Mouse (Mus musculus): Measurements from ENCODE around the gene Cpeb4.
A peak's percentile ranks its signal among the peaks of the same experiment; 100 is the strongest.
"Not testable (repeated sequence)": the region's sequence is repeated elsewhere in the genome, so short reads cannot be mapped to it uniquely, and the experiment has no call there.

Cpeb4 gene

DNA sequence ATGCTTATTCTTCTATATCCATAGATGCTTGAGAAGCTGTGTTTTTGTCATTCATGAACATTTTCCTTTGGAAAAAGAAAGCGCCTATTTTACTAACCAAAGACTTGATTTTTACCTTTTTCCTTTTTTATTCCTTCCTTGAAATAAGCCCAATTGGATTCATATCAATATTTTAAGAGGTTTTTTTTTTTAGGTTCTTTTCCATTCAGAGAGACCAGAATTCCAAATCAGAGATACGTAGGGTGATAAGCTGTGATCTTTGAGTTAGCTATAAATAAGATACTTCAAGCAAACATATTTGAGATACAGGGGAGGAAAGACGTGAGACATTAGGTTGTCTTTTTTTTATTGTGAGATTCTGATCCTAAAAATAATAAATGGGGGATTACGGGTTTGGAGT is at the start of gene Cpeb4:
Cpeb4 (plus strand) TSS at position 301 of the 400 bp plus-strand sequence.
- DNase-seq (ENCODE audit: low read depth, low spot score) = no peak

DNA sequence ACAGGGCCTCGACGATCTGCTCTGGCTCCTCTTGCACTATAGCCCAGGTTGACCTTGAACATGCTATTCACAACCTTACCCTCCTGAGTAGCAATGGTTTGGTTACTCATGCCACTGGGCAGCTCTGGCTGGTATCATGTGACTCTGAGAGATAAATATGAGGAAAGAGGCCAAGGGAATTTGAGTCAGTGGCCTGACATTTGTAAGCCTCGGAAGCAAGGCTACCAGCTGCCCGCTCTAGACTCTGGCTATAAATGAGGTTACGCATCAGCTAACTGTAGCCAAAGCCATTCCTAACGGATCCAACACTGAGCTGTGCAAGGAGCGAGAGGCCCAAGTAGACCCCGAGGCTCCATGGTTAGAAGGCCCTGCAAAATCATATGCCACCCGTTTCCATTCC is 49.5 kb upstream of the Cpeb4 start:
- no peak for DNase-seq (ENCODE audit: low read depth, low spot score)

DNA sequence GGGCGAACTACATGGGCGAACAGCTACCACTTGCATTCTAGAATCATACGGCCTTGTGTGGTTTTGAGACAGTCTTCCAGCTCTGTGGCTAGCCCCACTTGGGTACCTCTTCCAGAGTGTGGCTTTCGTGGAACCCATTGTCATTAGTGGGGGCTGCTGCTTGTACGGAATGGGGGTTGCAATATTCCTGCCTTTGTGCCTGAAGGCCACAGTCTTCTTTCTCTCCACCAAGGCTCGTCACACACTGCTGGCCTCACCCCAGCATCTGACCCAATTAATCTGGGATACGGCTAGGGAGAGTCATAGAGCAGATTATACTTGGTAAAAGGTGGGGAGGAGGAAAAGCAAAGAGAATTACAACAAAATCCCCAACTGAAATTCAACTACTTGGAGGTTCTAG is 48.5 kb upstream of the Cpeb4 start:
- DNase-seq (ENCODE audit: low read depth, low spot score) = no peak

DNA sequence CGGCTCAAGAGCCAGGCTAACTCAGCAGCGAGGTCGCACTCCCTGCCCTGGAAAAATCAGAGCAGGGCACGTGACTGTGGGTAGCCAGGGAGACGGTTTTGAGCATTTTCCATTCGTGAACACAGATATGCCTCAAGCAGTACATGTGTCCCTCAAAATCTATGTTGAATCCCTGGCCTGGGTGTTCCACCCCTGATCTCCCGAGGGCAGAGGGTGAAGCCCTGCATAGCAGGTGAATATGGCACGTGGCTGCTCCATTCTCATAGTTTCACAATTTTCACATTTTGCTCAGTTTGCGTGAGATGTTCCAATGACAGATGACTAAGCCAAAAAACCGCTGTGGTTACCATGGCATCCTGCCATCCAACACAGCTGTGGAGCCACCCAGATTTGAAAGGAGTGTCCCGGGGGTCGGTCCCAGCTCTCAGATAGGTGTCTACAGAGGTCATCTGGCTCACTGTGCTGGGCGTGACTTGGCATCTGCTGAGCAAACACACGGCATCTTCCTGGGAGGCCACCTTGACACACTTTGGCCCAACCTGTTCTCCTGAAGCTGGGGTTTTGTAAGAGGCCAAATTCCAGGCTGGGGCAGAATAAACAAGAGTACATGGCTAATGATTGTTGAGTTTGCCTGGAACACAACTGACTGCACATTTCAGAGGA is 47.4 kb upstream of the Cpeb4 start:
- DNase-seq (ENCODE audit: low read depth, low spot score) = peak; percentile 40

DNA sequence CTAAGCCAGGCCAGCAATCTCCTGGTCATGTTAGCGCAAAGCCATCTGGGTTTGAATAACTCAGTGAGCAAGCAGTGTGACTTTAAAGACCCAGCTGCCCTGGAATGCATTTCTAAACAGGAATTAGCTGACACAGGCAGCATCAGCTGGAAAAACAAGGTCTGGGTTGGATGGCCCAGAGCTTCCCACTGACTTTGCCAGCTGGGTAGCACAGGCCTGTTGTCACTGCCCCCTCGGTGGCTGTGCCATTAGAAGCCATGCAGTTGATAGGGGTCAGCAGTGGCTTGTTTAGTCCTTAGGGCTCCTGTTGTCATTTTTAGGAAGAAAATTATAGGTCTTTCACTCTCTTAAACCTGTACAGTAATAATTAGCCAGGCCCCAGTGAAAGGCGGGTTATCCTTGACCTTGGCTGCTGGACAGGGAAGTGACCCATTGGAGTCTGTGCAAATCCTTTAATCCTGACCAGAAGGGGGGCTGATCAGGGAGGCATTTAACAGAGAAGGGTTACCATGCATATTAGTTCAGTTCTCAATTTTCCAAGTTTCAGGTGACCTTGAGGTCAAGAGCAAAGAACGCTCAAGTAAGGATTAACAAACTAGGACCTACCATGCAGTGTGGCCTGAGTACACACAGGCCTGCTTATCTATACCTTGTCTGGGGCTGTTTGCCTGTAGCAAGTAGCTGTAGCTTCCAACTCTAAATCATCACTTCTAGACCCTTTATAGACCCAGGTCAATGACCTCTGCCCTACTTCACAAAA is 43.8 kb upstream of the Cpeb4 start:
- no peak for DNase-seq (ENCODE audit: low read depth, low spot score)

DNA sequence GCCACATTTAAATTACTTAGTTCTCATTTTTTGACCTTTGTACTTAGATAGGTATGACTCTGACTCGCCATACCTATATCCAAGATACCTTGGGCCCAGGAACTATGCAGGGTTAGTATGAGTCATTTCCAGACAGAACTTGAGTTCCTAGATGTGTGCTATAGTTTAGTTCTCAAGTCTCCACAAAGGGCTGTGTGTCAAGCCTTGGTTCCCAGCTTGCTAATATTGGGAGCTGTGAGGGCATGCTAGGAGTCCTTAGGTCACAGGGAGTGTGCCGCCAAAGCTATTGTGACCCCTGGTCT is 43.3 kb upstream of the Cpeb4 start:
- DNase-seq (ENCODE audit: low read depth, low spot score) = no peak

DNA sequence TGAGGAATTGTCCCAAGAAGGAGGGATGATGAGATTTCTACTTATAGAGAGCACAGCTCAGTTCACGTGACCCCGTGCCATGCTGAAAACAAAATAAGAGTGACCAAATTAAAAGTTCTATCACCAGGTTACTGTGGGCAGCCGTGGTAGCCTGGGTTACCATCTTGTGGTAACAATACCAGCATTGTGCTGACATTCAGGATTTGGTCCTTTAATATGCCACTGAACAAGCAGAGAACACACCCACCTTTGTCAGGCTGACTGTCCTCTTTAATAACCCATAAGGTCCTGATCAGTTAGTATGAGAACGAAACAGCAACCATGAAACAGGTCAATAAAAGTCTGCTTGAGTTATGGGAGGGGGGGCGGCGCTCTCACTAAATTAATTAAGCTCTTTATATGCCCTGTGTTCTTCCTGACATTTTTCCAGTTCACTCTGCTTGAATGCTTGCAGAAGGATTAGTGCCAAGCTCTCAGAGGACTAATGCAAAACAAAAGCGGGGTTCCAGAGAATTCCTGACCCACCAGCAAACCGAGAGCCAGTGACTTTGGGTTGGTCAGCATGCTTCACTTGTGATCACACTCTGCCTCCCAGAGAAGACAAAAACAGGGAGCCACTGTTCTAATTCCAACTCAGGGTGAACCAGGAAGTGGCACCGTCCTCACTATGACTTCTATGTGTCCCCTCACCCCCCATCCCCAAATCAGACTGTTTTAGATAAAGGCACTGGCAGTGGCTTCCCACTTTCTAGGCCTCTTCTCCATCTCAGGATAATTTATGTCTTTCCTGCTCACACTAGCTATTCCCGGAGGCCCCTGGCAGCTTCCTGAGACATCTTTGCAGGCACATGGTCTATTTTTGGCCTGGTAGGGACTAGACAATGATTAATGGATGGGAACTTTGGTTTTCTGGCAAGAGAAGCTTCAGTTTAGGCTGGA is 41.5 kb upstream of the Cpeb4 start:
- DNase-seq (ENCODE audit: low read depth, low spot score) = no peak

DNA sequence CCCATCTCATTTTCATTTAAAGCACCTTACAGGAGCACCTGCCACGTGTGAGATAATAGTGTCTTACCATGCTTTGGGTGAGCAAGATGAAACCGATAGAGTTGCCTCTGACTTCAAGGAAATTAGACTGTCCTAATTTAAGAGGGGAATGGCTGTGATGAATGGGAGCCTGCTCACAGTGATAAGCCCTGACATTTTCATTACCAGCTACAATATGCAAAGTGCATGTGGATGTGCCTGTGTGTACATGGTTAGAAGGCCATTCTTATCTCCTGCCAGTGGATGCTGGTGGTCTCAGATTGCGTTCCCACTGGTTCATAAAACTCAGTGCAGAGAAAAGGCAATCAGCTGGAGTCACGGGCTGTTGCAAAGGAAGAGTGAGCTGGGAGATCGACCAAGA is 40.6 kb upstream of the Cpeb4 start:
- no peak for DNase-seq (ENCODE audit: low read depth, low spot score)

DNA sequence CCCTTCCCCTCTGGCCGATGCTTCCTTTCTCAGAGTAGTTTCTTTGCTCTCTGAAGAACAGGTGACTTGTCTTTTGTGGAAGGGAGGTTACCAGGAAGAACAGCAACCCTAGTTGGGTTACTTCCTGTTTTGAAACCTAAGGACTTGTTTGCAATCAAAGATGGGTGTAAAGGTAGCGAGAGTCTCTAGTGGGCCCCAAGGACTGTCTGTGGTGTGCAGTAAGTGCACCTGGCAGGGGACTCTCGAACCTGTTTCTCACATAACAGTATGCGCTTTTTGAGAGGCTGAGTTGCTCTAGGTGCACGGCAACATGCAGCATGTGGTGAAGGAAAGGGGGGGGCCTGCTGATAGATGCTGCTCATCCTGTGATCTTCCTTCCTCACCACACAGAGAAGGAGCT is 40.0 kb upstream of the Cpeb4 start:
- peak; percentile 56 for DNase-seq (ENCODE audit: low read depth, low spot score)

DNA sequence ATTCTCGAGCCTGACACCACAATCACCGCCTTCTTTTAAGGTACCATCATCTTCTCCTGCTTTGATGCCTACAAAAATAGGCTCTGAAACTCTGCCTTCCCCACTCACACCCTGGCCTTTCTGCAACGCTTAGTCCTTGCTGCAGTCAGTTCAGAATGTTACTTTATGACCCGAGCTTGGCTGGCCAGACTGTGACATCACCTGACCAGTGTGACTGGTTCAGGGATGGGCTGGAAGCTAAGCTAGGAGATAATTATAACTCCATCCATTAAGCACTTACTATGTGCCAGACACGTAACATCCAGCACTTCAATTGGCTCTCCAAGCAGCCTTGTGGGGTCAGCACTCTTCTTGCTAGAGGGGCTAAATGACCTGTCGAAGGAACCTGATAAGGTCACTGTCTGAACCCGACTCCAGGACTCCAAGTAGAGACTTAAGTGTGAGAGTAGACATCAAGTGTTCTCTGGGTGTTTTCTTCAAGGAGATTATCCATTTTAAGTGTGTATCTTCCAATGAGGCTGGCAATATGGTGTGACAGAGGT is 39.5 kb upstream of the Cpeb4 start:
- no peak for DNase-seq (ENCODE audit: low read depth, low spot score)

DNA sequence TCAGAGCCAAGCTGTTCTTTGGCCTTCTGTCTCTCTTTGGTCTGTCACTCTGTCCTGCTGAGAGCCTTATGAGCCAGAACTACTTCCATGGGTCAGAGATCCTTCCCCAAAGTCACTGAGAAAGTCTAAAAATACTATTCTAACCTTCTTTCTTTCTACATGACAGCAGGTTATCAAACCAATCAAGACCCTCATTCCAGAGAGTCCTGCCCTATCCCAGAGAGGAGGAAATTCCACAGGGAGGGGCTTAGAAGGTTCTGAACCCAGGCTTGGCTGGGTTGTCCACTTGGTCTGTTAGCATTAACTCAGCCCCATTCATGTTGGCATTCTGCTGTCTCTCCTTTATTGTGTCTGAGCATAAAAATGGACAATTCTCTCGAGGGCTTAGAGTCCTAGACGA is 38.5 kb upstream of the Cpeb4 start:
- DNase-seq (ENCODE audit: low read depth, low spot score) = no peak

DNA sequence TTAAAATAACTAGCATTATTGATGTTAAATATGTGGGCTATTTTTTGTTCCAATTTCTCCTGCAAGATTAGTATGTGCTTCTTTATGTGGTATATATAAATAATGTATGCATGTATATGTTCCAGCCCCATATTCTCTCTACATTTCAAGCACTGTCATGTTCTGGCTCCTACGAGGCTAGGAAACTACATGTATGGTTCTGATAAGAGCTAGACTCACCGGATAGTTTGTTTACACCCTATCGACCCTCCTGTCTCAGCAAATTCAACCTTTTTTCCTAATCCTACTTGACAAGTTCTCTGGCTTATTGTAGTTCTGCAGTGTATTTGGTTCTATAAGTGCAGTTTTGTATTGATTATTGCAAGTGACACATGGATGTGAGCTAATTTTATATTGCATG is 36.7 kb upstream of the Cpeb4 start:
- no peak for DNase-seq (ENCODE audit: low read depth, low spot score)

DNA sequence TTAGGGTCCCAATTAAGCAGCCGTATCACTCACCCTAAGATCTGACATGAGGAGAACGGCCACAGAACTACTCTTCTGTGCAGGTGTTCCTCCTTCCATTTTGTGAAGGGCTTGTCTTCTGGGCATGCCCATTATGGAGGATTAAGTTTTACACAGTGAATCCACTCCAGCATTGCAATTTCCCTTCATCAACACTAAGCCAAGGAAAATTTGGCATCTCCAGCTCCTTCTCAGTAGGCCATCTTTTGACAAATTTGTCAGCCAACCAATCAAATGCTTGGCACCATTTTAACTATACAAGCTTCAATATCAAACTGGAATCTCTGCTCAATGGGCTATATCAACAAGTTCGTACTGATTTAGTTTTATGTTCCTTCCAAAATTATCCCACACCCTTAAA is 34.8 kb upstream of the Cpeb4 start:
- DNase-seq (ENCODE audit: low read depth, low spot score) = no peak

DNA sequence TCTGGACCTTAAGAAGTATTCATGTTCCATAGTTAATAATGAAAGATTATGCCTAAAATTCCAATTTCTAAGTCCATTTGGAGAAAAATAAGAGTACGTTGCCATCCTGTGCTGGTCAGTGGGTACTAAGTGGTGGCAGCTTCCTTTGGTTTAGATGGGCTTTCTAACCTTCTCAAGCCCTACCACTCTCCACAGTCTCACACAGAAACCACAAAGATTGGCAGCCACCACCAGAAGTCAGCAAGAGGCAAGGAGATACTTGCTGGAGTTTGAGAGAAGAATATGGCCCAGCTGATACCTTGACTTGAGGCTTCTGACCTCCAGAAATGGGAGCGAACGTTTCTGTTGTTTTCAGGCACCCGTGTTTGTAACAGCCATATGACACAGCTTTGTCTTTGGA is 34.3 kb upstream of the Cpeb4 start:
- no peak for DNase-seq (ENCODE audit: low read depth, low spot score)

DNA sequence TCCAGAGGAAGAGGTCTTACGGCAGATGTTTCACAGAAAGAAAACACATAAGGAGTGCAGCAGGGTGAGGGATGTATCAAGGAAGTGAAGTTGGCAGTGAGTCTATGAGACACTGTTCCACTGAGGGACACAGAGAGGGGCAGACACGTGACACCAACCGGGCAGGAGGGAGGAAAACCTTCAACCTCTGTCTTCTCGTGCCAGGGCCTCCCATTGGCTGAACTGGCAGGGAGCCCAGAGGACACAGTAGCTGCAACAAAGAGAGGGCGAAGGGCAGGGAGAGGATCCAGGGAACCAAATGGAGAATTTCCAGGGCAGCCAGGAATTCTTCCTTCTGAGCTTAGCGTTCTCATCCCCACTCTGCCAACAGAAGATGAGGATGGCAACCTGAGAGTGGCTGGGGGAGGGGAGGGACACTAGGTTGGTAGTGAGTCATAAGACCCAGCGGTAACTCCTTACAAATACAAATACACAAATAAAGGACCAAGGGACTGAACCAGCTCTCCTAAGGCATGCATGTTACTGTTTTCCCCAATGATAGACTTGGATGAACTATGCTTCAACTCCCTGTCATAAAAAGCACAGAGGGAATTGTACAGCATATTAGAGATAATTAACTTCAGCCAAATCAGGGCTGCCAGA is 33.4 kb upstream of the Cpeb4 start:
- DNase-seq (ENCODE audit: low read depth, low spot score) = no peak

DNA sequence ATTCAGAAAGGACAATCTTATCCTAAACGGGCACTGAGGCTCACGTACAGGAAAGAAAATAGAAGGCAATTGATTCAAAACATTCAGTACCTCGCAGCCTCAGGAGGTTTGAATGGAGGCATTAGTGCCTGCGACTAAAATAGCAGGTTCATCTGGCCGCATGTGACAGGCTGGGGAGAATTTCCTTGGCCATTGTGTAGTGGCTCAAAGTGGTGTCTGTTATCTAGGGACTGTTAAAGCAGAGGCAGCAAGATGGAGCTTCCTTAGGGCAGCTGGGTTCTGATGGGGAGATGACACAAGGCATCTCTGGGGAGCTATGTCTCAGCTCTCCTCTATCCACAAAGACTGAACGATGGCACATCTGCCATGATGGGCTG is 32.9 kb upstream of the Cpeb4 start:
- DNase-seq (ENCODE audit: low read depth, low spot score) = no peak

DNA sequence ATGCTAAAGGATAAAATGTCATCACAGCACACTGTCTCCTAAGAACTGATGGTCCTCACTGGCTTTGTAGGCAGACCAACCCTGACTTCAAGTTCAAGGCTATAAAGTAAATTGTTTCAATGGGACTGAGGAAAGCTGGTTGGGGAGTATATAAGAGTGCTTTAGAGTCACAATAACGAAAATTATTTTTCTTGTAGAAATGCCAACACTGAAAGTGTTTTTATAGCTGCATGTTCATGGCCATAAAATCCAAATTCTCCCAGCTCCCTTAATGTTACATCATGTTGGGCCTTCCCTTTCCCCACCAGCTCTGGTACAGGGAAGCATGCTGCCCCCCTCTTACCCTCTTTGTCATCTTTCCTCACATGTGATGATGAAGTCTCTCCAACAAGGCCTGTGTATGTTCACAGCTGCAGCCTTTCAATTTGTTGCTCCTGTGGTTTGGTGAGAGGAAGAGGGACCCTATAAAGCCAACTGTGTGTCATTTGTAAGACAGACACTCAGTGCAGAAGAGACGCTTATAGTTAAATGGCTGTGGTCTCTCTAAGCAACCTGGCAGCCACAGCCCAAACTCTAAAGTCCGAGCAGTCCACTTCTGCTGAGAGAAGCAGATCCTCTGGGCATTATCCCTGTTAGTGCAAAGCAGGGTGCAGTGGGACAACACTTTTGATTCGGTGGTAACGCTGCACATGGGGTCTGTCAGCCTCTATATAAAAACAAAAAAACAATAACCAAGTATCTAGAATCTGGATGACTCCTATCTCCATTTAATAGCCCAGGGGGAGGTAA is 29.6 kb upstream of the Cpeb4 start:
- no peak for DNase-seq (ENCODE audit: low read depth, low spot score)

DNA sequence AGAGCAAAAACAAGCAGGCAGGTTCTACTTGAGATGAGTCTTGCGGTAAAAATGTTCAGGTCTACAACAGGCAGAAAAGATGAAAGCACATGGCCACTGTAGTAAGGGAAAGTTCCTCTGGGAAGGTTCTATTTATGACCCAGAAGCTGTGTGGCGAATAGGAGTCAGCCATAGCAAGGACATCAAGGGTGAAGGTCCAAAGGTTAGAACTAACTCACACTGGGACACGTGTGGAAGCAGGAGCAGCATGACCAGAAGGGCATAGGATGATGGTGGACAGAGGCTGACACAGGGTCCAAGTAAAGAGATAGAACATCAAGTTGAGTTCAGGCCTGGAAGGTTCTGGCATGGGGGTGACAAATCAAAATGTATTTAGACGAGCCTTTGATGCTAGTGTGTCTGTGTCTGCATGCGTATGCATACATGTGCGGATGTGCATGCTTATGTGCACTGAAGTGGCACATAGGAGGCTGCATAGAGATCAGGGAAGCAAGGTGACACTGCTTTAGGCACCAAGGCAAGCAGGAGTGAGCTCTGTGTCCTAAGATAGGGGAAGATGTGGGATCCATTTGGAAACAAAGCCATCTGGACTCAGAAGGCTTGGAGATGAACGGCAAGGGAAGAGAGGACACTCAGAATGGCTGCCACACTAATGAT is 28.7 kb upstream of the Cpeb4 start:
- DNase-seq (ENCODE audit: low read depth, low spot score) = no peak

DNA sequence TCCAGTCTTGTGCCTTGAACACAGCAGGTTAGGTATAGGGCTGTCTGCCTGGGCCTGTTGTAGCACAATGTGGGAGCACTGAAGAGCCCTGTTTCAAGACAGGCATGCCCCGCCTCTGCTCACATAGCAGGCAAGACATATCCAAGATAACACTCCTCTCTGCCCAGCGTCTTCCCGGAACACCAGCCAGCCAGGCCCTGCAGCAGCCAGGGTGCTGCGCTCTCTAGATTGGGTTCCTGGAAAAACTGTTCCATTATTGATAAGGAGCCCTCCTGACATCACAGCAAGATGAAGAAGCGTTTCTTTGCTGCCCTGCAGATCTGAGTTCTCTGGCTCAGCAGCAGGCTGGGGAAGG is 28.2 kb upstream of the Cpeb4 start:
- no peak for DNase-seq (ENCODE audit: low read depth, low spot score)

DNA sequence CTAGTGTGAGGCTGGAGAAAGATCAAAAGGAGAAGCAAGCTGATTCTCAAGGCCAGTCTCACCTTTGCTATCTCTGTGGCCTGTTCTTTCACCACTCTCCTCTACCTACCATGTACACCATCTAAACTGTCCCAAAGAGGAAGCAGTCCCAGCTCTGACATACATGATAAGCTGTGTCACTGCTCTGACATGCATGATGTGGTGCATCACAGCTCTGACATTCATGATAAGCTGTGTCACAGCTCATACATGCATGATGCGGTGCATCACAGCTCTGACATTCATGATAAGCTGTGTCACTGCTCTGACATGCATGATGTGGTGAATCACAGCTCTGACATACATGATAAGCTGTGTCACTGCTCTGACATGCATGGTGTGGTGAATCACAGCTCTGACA is 26.9 kb upstream of the Cpeb4 start:
- not testable (repeated sequence) for DNase-seq (ENCODE audit: low read depth, low spot score)
